Mouse (Mus musculus): ENCODE measurements around the gene Mrtfa. TPM values are rescaled to one million over a fixed set of nuclear protein-coding genes. Genes with fewer than 3 reads are reported as not detected.

The Mrtfa gene
- polyA plus RNA-seq, 2 experiments: 3.4 to 4.8 TPM

DNA sequence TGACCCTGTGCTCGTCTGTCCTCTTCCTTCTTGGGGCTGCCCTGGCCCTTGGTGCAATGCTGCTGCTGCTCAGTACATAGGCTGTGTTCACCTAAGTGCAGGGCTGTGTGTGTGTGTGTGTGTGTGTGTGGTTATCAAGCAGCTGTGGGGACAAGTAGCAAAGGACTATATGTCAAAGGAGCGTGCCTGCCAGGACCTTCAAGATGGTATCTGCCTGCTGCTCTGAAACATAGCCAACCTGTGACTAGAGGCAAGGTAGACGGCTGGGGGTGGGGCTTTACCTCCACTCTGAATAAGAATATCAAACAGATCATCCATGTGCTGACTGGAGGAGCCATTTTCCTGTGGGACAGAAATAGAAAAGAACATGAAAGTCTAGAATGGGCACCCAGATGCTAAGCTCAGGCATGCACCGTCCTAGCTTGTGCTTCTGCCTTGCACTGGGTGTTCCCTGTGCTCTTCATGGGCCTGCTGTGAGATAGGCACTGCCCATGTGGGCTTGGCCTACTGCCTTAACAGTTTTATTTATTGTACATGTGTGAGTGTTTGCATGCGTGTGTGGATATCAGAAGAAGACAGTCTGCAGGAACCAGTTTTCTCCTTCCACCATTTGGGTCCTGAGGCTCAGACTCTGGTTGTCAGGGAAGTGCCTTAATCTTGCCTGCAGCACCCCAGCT is 175.4 kb downstream of the Mrtfa start:
- ATAC-seq (ENCODE audit: insufficient read depth) (no peak), DNase-seq (ENCODE audit: low read depth in 3 of 3, low spot score in 3 of 3) (no peak)
- WGBS (ENCODE audit: insufficient replicate concordance): 59% methylated on average over 5 of the region's 5 CpGs
- Histone ChIP-seq H3K4me1 (replicated peaks; ENCODE audit: control insufficient read depth in 2 of 2, insufficient read depth in 2 of 2, low read length in 1 of 2) (no peaks in the 10 kb centered on the region), H3K4me3 (ENCODE audit: insufficient read depth in 1 of 2, low read depth in 2 of 2, low read length in 2 of 2) (no peak overlapping the region), H3K27ac (no peak overlapping the region), H3K27me3 (ENCODE audit: control insufficient read depth, insufficient read depth, low read length) (no peaks in the 10 kb centered on the region), H3K9ac (replicated peaks) (no peak overlapping the region), H3K36me3 (replicated peaks; ENCODE audit: control insufficient read depth, insufficient read depth, low read depth) (no peaks in the 10 kb centered on the region), H3K9me3 (ENCODE audit: control insufficient read depth, low read length) (no peaks in the 10 kb centered on the region), H3K4me2 (ENCODE audit: low read depth) (no peak overlapping the region)
- no peak for TF ChIP-seq CTCF (IDR thresholded peaks at IDR 0.05; ENCODE audit: low read depth)
- no peak for TF ChIP-seq EP300 (IDR thresholded peaks at IDR 0.05; ENCODE audit: low read depth)

- Histone ChIP-seq H3K9me3 (ENCODE audit: control insufficient read depth, low read length) (no peaks in the 10 kb centered on the region), H3K9ac (replicated peaks) (no peak overlapping the region), H3K4me1 (replicated peaks; ENCODE audit: control insufficient read depth in 2 of 2, insufficient read depth in 2 of 2, low read length in 1 of 2) (no peaks in the 10 kb centered on the region), H3K27me3 (ENCODE audit: control insufficient read depth, insufficient read depth, low read length) (no peaks in the 10 kb centered on the region), H3K4me3 (ENCODE audit: insufficient read depth in 1 of 2, low read depth in 2 of 2, low read length in 2 of 2) (no peak overlapping the region), H3K27ac (no peak overlapping the region), H3K36me3 (replicated peaks; ENCODE audit: control insufficient read depth, insufficient read depth, low read depth) (no peaks in the 10 kb centered on the region), H3K4me2 (ENCODE audit: low read depth) (no peak overlapping the region)
- 79% methylated on average over 7 of the region's 7 CpGs for WGBS (ENCODE audit: insufficient replicate concordance)
- ATAC-seq (ENCODE audit: insufficient read depth): no peak
- TF ChIP-seq EP300 (IDR thresholded peaks at IDR 0.05; ENCODE audit: low read depth): no peak
- no peak for TF ChIP-seq CTCF (IDR thresholded peaks at IDR 0.05; ENCODE audit: low read depth)
- DNase-seq (ENCODE audit: low read depth in 3 of 3, low spot score in 3 of 3): no peak
Observed at GRCm38 (mm10) chr15:81013186-81013585, 177.4 kb downstream of the Mrtfa start.

GRCm38 (mm10) chr15:81012359-81012758 is 178.2 kb downstream of the Mrtfa start:
- no peak for TF ChIP-seq EP300 (IDR thresholded peaks at IDR 0.05; ENCODE audit: low read depth)
- no peak for TF ChIP-seq CTCF (IDR thresholded peaks at IDR 0.05; ENCODE audit: low read depth)
- Histone ChIP-seq H3K9me3 (ENCODE audit: control insufficient read depth, low read length) (no peaks in the 10 kb centered on the region), H3K27me3 (ENCODE audit: control insufficient read depth, insufficient read depth, low read length) (no peaks in the 10 kb centered on the region), H3K4me1 (replicated peaks; ENCODE audit: control insufficient read depth in 2 of 2, insufficient read depth in 2 of 2, low read length in 1 of 2) (no peaks in the 10 kb centered on the region), H3K36me3 (replicated peaks; ENCODE audit: control insufficient read depth, insufficient read depth, low read depth) (no peaks in the 10 kb centered on the region), H3K4me2 (ENCODE audit: low read depth) (no peak overlapping the region), H3K9ac (replicated peaks) (no peak overlapping the region), H3K27ac (no peak overlapping the region), H3K4me3 (ENCODE audit: insufficient read depth in 1 of 2, low read depth in 2 of 2, low read length in 2 of 2) (no peak overlapping the region)
- no peak for ATAC-seq (ENCODE audit: insufficient read depth)
- 79% methylated on average over 4 of the region's 4 CpGs for WGBS (ENCODE audit: insufficient replicate concordance)
- no peak for DNase-seq (ENCODE audit: low read depth in 3 of 3, low spot score in 3 of 3)

DNA sequence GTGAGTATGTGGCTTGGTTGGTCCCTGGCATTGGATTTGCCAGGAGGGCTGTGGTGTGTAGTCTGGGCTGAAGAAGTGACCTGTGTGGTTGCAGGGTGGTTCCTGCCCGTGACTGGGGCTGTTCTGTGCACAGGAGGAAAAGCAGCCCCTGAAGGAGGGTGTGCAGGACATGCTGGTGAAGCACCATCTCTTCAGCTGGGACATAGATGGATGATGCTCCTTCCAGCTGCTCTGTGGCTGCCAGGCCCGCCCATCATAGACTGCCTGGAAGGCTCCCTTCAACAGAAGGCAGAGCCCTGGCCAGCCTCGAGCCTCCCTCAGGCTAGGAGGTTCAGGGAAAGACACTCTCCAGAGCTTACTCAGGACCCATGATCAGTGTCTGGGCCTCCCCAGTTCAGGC is 179.0 kb downstream of the Mrtfa start:
- H3K4me1 ChIP-seq (replicated peaks; ENCODE audit: control insufficient read depth in 2 of 2, insufficient read depth in 2 of 2, low read length in 1 of 2): no peaks in the 10 kb centered on the region
- TF ChIP-seq CTCF (IDR thresholded peaks at IDR 0.05; ENCODE audit: low read depth) (no peak), EP300 (IDR thresholded peaks at IDR 0.05; ENCODE audit: low read depth) (no peak)
- H3K4me2 ChIP-seq (ENCODE audit: low read depth): no peak overlapping the region
- no peaks in the 10 kb centered on the region for H3K36me3 ChIP-seq (replicated peaks; ENCODE audit: control insufficient read depth, insufficient read depth, low read depth)
- no peaks in the 10 kb centered on the region for H3K27me3 ChIP-seq (ENCODE audit: control insufficient read depth, insufficient read depth, low read length)
- H3K9me3 ChIP-seq (ENCODE audit: control insufficient read depth, low read length): no peaks in the 10 kb centered on the region
- H3K27ac ChIP-seq: no peak overlapping the region
- ATAC-seq (ENCODE audit: insufficient read depth) (no peak), DNase-seq (ENCODE audit: low read depth in 3 of 3, low spot score in 3 of 3) (no peak)
- H3K9ac ChIP-seq (replicated peaks): no peak overlapping the region
- WGBS (ENCODE audit: insufficient replicate concordance): 43% methylated on average over 3 of the region's 3 CpGs
- H3K4me3 ChIP-seq (ENCODE audit: insufficient read depth in 1 of 2, low read depth in 2 of 2, low read length in 2 of 2): no peak overlapping the region

DNA sequence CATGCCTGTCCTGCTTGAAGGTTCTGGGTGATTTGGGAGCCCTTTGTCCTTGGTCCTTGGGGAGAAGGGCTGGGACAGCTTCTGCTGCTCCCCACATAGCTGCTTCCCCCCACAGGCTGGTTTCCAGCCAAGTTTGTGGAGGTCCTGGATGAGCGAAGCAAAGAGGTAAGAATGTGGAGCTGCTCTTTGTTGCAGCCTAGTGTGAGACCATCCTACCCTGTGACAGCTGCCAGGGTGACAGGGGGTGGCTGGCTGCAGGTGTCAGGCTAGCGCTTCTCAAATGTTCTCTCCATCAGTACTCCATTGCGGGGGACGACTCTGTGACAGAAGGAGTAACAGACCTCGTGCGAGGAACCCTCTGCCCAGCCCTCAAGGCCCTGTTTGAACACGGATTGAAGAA is 180.4 kb downstream of the Mrtfa start:
- Histone ChIP-seq H3K4me3 (ENCODE audit: insufficient read depth in 1 of 2, low read depth in 2 of 2, low read length in 2 of 2) (no peak overlapping the region), H3K36me3 (replicated peaks; ENCODE audit: control insufficient read depth, insufficient read depth, low read depth) (no peaks in the 10 kb centered on the region), H3K27ac (no peak overlapping the region), H3K4me1 (replicated peaks; ENCODE audit: control insufficient read depth in 2 of 2, insufficient read depth in 2 of 2, low read length in 1 of 2) (no peaks in the 10 kb centered on the region), H3K9me3 (ENCODE audit: control insufficient read depth, low read length) (no peaks in the 10 kb centered on the region), H3K27me3 (ENCODE audit: control insufficient read depth, insufficient read depth, low read length) (no peaks in the 10 kb centered on the region), H3K9ac (replicated peaks) (no peak overlapping the region), H3K4me2 (ENCODE audit: low read depth) (no peak overlapping the region)
- WGBS (ENCODE audit: insufficient replicate concordance): 75% methylated on average over 7 of the region's 7 CpGs
- TF ChIP-seq EP300 (IDR thresholded peaks at IDR 0.05; ENCODE audit: low read depth) (no peak), CTCF (IDR thresholded peaks at IDR 0.05; ENCODE audit: low read depth) (no peak)
- ATAC-seq (ENCODE audit: insufficient read depth) (no peak), DNase-seq (ENCODE audit: low read depth in 3 of 3, low spot score in 3 of 3) (no peak)

Data from liver, embryonic 14.5 days (tissue).